In the genomic region with DNA sequence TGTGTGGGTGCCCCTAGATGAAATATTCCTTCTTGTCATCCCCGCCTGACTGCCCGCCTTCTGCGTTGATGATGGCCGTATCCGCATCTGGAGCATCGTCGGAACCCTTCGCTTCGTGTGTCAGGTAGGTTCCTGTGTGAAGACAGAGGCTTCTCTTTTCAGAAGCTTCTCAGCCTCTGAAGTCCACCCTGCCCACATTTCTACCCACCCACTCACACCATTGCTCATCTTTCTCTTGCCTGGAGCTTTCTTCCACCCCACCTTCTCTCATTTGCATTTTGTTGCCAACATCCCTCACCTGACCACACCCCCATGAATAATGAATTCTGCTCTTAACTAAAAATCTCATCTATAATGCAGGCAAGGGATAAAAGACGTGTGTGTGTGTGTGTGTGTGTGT, we compare ENCODE assay signal across 27 mouse cellular contexts. TPM values are rescaled to one million over a fixed set of nuclear protein-coding genes. Genes with fewer than 3 reads are reported as not detected.
DNase-seq lines count a peak whose midpoint lies in the region; ATAC-seq and TF ChIP-seq lines count a peak whose summit lies in the region.
"Had no signal": no experiment of that assay in that cellular context is flagged by ENCODE, and none has a peak within 500 bp of the region (broad histone marks: within the 10 kb centered on the region; RNA-seq: fewer than 3 reads in every experiment).

No protein-coding gene starts in this region.

- H3K4me2 ChIP-seq in midbrain, embryonic 11.5 days = no peak overlapping the region
- H3K4me2 ChIP-seq: forebrain, embryonic 13.5 days; heart, embryonic 13.5 days; hindbrain, embryonic 15.5 days had no signal

- H3K4me3 ChIP-seq in left cerebral cortex, adult 2 months = no peak overlapping the region
- H3K4me3 ChIP-seq in midbrain, embryonic 10.5 days = no peak overlapping the region
- H3K4me3 ChIP-seq in midbrain, embryonic 11.5 days (ENCODE audit: low read depth, low read length) = no peak overlapping the region
- H3K4me3 ChIP-seq: embryonic facial prominence, embryonic 10.5 days; forebrain, embryonic 13.5 days; heart, embryonic 13.5 days; hindbrain, embryonic 15.5 days had no signal

- no peaks in the 10 kb centered on the region for H3K9me3 ChIP-seq in midbrain, embryonic 10.5 days (replicated peaks)
- no peaks in the 10 kb centered on the region for H3K9me3 ChIP-seq in midbrain, embryonic 11.5 days (ENCODE audit: control insufficient read depth, low read length)
- H3K9me3 ChIP-seq: embryonic facial prominence, embryonic 10.5 days; forebrain, embryonic 13.5 days; heart, embryonic 13.5 days; hindbrain, embryonic 15.5 days had no signal

- intact Hi-C loops in left cerebral cortex, adult 2 months (cut with DNase I) = loop anchor here (1.0 kb wide), 2 partner anchors 20 to 30 kb away; a partner anchor contains a TSS
- intact Hi-C loops in left cerebral cortex, postnatal 10 days (cut with DNase I) = loop anchor here (5.0 kb wide), 1 partner anchor 35 kb away; no protein-coding TSS in a partner anchor

- H3K4me1 ChIP-seq in midbrain, embryonic 10.5 days = peaks cover 14% of the 10 kb centered on the region
- H3K4me1 ChIP-seq in midbrain, embryonic 11.5 days (ENCODE audit: control insufficient read depth, insufficient read depth, low read length) = peaks cover 5% of the 10 kb centered on the region; the same call in 1 of the 2 replicates
- H3K4me1 ChIP-seq: hindbrain, embryonic 15.5 days had no signal

- no peak overlapping the region for H3K9ac ChIP-seq in midbrain, embryonic 11.5 days (ENCODE audit: low read length)
- H3K9ac ChIP-seq: forebrain, embryonic 13.5 days; forebrain, postnatal 0 days; heart, embryonic 13.5 days; hindbrain, embryonic 15.5 days had no signal

- H3K36me3 ChIP-seq in midbrain, embryonic 10.5 days = 0 out of 2 replicates have a peak, but pooled peaks cover 8% of the 10 kb centered on the region
- no peaks in the 10 kb centered on the region for H3K36me3 ChIP-seq in midbrain, embryonic 11.5 days (ENCODE audit: control insufficient read depth, insufficient read depth, low read length)
- H3K36me3 ChIP-seq: embryonic facial prominence, embryonic 10.5 days; heart, embryonic 13.5 days had no signal

- DNase-seq in cerebellum, adult 9-11 months = peak; percentile 25
- peak; percentile 47 to 49 for DNase-seq in left cerebral cortex, adult 2 months (ENCODE audit: extremely low spot score in 1 of 2, low spot score in 2 of 2)
- no peak for DNase-seq in left cerebral cortex, postnatal 10 days (ENCODE audit: extremely low spot score in 1 of 2, low spot score in 2 of 2)
- no peak for DNase-seq in midbrain, embryonic 10.5 days (ENCODE audit: low spot score)
- no peak for DNase-seq in midbrain, embryonic 11.5 days (ENCODE audit: low spot score, missing footprints)
- peak; percentile 6 for DNase-seq in R1 (ENCODE audit: low read depth, low spot score)
- DNase-seq in thymus, postnatal 0 days (ENCODE audit: low spot score) = no peak
- DNase-seq: adrenal gland, adult 2 months; adrenal gland, postnatal 25 days; cerebellum, adult 11 months; cerebellum, postnatal 10 days; forebrain, postnatal 0 days; gastrocnemius, postnatal 25 days; heart, postnatal 36 days had no signal

- H3K27me3 ChIP-seq in midbrain, embryonic 10.5 days (ENCODE audit: low read depth, poor library complexity, severe bottlenecking) = no peaks in the 10 kb centered on the region
- no peaks in the 10 kb centered on the region for H3K27me3 ChIP-seq in midbrain, embryonic 11.5 days (ENCODE audit: control insufficient read depth, insufficient read depth, low read length)
- H3K27me3 ChIP-seq: forebrain, embryonic 13.5 days; heart, embryonic 13.5 days; hindbrain, embryonic 15.5 days; Patski had no signal

- TF ChIP-seq CTCF in left cerebral cortex, adult 2 months (IDR thresholded peaks at IDR 0.05) = no peak

- 94% methylated on average over 10 of the region's 10 CpGs for WGBS in midbrain, embryonic 10.5 days
- 87% methylated on average over 10 of the region's 10 CpGs for WGBS in midbrain, embryonic 11.5 days

- peak overlapping the region; percentile 66; the same call in 1 of the 2 replicates for H3K27ac ChIP-seq in left cerebral cortex, adult 2 months
- H3K27ac ChIP-seq in midbrain, embryonic 10.5 days (replicated peaks) = 0 out of 2 replicates have a peak overlapping the region, but pooled peaks have one; percentile 64
- no peak overlapping the region for H3K27ac ChIP-seq in midbrain, embryonic 11.5 days (ENCODE audit: low read depth, low read length)
- H3K27ac ChIP-seq: embryonic facial prominence, embryonic 10.5 days; forebrain, embryonic 13.5 days; heart, embryonic 13.5 days; hindbrain, embryonic 15.5 days had no signal

- ATAC-seq in cerebellum, adult (ENCODE audit: insufficient number of reproducible peaks, low FRiP score, low TSS enrichment) = no peak
- no peak for ATAC-seq in midbrain, embryonic 11.5 days (ENCODE audit: low FRiP score)
- ATAC-seq: forebrain, embryonic 13.5 days; forebrain, postnatal 0 days; Patski had no signal

RNA-seq across cellular contexts. Expression of a gene that starts 3.5 kb away (rescaled TPM):
- total RNA-seq in left cerebral cortex, adult 2 months (2021) = 10 to 100 TPM; 81.0 to 90.2 TPM
- 100 to 1,000 TPM; 111 to 129 TPM for total RNA-seq in left cerebral cortex, postnatal 10 days (2021)
- 1.6 and 2.4 TPM in 2 replicates for polyA plus RNA-seq in midbrain, embryonic 10.5 days (2016; fragmentation: Nextera tagmentation; extraction: Ambion mirVana)
- polyA plus RNA-seq in midbrain, embryonic 11.5 days (2014; fragmentation: Nextera tagmentation; extraction: Ambion mirVana) = 3.5 and 5.4 TPM in 2 replicates
- polyA plus RNA-seq in thymus, postnatal 0 days (2015; fragmentation: Nextera tagmentation; extraction: Ambion mirVana) = 1.4 and 2.0 TPM in 2 replicates
- total RNA-seq: granulocyte monocyte progenitor cell, adult 5-6 weeks had no signal
- polyA plus RNA-seq: C2C12, Patski had no signal

RNA-seq across cellular contexts. Expression of a gene that starts 13.7 kb away (rescaled TPM):
- 1 to 10 TPM; 2.5 to 4.1 TPM for total RNA-seq in left cerebral cortex, adult 2 months (2021)
- 1 to 10 TPM; 3.7 to 4.9 TPM for total RNA-seq in left cerebral cortex, postnatal 10 days (2021)
- 6.7 TPM in 2 replicates for polyA plus RNA-seq in midbrain, embryonic 10.5 days (2016; fragmentation: Nextera tagmentation; extraction: Ambion mirVana)
- 4.1 and 6.6 TPM in 2 replicates for polyA plus RNA-seq in midbrain, embryonic 11.5 days (2014; fragmentation: Nextera tagmentation; extraction: Ambion mirVana)
- polyA plus RNA-seq in thymus, postnatal 0 days (2015; fragmentation: Nextera tagmentation; extraction: Ambion mirVana) = 8.5 and 12.0 TPM in 2 replicates

RNA-seq across cellular contexts. Expression of a gene that starts 30.5 kb away (rescaled TPM):
- total RNA-seq in left cerebral cortex, adult 2 months (2021) = 100 to 1,000 TPM; 437 to 438 TPM
- 100 to 1,000 TPM; 503 to 552 TPM for total RNA-seq in left cerebral cortex, postnatal 10 days (2021)
- 2.0 and 5.3 TPM in 2 replicates for polyA plus RNA-seq in midbrain, embryonic 10.5 days (2016; fragmentation: Nextera tagmentation; extraction: Ambion mirVana)
- 19.4 and 22.9 TPM in 2 replicates for polyA plus RNA-seq in midbrain, embryonic 11.5 days (2014; fragmentation: Nextera tagmentation; extraction: Ambion mirVana)
- polyA plus RNA-seq in thymus, postnatal 0 days (2015; fragmentation: Nextera tagmentation; extraction: Ambion mirVana) = 0.26 and 0.42 TPM in 2 replicates
- polyA plus RNA-seq: Patski had no signal

RNA-seq across cellular contexts. Expression of a gene that starts 59.4 kb away (rescaled TPM):
- not detected for total RNA-seq in left cerebral cortex, adult 2 months (2021)
- not detected for total RNA-seq in left cerebral cortex, postnatal 10 days (2021)
- polyA plus RNA-seq in midbrain, embryonic 10.5 days (2016; fragmentation: Nextera tagmentation; extraction: Ambion mirVana) = not detected in 2 replicates
- not detected in 2 replicates for polyA plus RNA-seq in midbrain, embryonic 11.5 days (2014; fragmentation: Nextera tagmentation; extraction: Ambion mirVana)
- 0.17 TPM in 1 of 2 replicates, not detected in the other for polyA plus RNA-seq in thymus, postnatal 0 days (2015; fragmentation: Nextera tagmentation; extraction: Ambion mirVana)
- total RNA-seq: adrenal gland, adult 2 months; adrenal gland, postnatal 25 days; forebrain, postnatal 0 days; gastrocnemius, adult 18-20 months; gastrocnemius, postnatal 25 days; granulocyte monocyte progenitor cell, adult 5-6 weeks; heart, adult 8-10 months; heart, postnatal 36 days had no signal
- polyA plus RNA-seq: adrenal gland, adult 2 months; C2C12; embryonic facial prominence, embryonic 10.5 days; embryonic facial prominence, embryonic 14.5 days; forebrain, embryonic 13.5 days; forebrain, postnatal 0 days; heart, embryonic 13.5 days; heart, postnatal 0 days; hindbrain, embryonic 11.5 days; hindbrain, embryonic 15.5 days; Patski had no signal

Comparison
In these comparisons a context has a peak if more than half of its experiments do, and no peak if none do; other contexts are left out.
1. DNase-seq: peak in cerebellum, adult 9-11 months (single experiment), left cerebral cortex, adult 2 months (2 of 2) and R1 (single experiment); none in left cerebral cortex, postnatal 10 days (0 of 2), midbrain, embryonic 10.5 days (single experiment), midbrain, embryonic 11.5 days (single experiment) and thymus, postnatal 0 days (single experiment).